Mouse (Mus musculus): ENCODE measurements around the gene March6. TPM values are rescaled to one million over a fixed set of nuclear protein-coding genes. Genes with fewer than 3 reads are reported as not detected.

March6 gene
- 26.0 and 27.3 TPM in 2 replicates for polyA plus RNA-seq (2015; fragmentation: Nextera tagmentation; extraction: Ambion mirVana)

GRCm38 (mm10) chr15:31530659-31531445 lies at the start of gene March6:
March6 (minus strand) TSS chr15:31531053.
- peaks cover 15% of the 10 kb centered on the region for H3K4me1 ChIP-seq (replicated peaks)
- no peaks in the 10 kb centered on the region for H3K9me3 ChIP-seq (replicated peaks)
- peak within 1 kb of the TSS; percentile 98 for H3K27ac ChIP-seq
- peak; percentile 90 for ATAC-seq (replicated peaks; ENCODE audit: insufficient number of reproducible peaks, insufficient read depth, low FRiP score, low read depth)
- H3K4me3 ChIP-seq = peak within 1 kb of the TSS; percentile 77
- peak within 1 kb of the TSS; percentile 83 for H3K9ac ChIP-seq
- H3K36me3 ChIP-seq = no peaks in the 10 kb centered on the region
- no peaks in the 10 kb centered on the region for H3K27me3 ChIP-seq
- peak within 1 kb of the TSS; percentile 78 for H3K4me2 ChIP-seq
- WGBS = under 1% methylated on average over 112 of the region's 132 CpGs

DNA sequence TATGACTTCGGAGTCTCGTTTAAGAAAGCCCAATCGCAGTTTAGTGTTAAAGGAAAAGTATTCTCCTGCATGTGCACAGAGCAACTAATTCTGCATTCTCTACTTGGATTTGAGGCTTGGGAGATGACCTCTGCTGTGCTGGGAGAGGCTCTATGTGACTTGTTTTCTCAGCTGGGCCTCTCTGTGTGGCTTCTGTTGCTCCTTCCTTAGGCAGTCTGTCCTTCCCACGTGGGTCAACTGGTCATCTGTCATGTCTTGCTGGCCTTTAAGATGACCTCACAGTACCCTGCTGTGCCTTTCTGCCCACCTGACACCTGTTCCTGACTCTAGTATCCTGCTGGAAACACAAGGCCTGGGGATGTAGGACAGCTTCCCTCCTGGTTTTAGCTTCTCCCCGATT lies 45.2 kb upstream of the March6 start:
- Histone ChIP-seq H3K4me2 (no peak overlapping the region), H3K36me3 (no peaks in the 10 kb centered on the region), H3K4me3 (no peak overlapping the region), H3K27me3 (no peaks in the 10 kb centered on the region), H3K27ac (no peak overlapping the region), H3K4me1 (replicated peaks) (peaks cover 5% of the 10 kb centered on the region; the same call in 1 of the 2 replicates), H3K9me3 (replicated peaks) (no peaks in the 10 kb centered on the region), H3K9ac (no peak overlapping the region)
- 74% methylated on average over 5 of the region's 5 CpGs for WGBS
- no peak for ATAC-seq (replicated peaks; ENCODE audit: insufficient number of reproducible peaks, insufficient read depth, low FRiP score, low read depth)

GRCm38 (mm10) chr15:31573692-31574091 lies 42.8 kb upstream of the March6 start:
- Histone ChIP-seq H3K4me1 (replicated peaks) (peaks cover 16% of the 10 kb centered on the region), H3K9ac (no peak overlapping the region), H3K4me3 (no peak overlapping the region), H3K27ac (no peak overlapping the region), H3K4me2 (no peak overlapping the region), H3K36me3 (no peaks in the 10 kb centered on the region), H3K27me3 (no peaks in the 10 kb centered on the region), H3K9me3 (replicated peaks) (no peaks in the 10 kb centered on the region)
- ATAC-seq (replicated peaks; ENCODE audit: insufficient number of reproducible peaks, insufficient read depth, low FRiP score, low read depth) = no peak

GRCm38 (mm10) chr15:31573287-31573686 lies 42.4 kb upstream of the March6 start:
- Histone ChIP-seq H3K27ac (no peak overlapping the region), H3K9me3 (replicated peaks) (no peaks in the 10 kb centered on the region), H3K36me3 (no peaks in the 10 kb centered on the region), H3K4me2 (no peak overlapping the region), H3K27me3 (no peaks in the 10 kb centered on the region), H3K4me1 (replicated peaks) (peaks cover 20% of the 10 kb centered on the region), H3K9ac (no peak overlapping the region), H3K4me3 (no peak overlapping the region)
- no peak for ATAC-seq (replicated peaks; ENCODE audit: insufficient number of reproducible peaks, insufficient read depth, low FRiP score, low read depth)
- WGBS = 50% methylated on average over 4 of the region's 4 CpGs

DNA sequence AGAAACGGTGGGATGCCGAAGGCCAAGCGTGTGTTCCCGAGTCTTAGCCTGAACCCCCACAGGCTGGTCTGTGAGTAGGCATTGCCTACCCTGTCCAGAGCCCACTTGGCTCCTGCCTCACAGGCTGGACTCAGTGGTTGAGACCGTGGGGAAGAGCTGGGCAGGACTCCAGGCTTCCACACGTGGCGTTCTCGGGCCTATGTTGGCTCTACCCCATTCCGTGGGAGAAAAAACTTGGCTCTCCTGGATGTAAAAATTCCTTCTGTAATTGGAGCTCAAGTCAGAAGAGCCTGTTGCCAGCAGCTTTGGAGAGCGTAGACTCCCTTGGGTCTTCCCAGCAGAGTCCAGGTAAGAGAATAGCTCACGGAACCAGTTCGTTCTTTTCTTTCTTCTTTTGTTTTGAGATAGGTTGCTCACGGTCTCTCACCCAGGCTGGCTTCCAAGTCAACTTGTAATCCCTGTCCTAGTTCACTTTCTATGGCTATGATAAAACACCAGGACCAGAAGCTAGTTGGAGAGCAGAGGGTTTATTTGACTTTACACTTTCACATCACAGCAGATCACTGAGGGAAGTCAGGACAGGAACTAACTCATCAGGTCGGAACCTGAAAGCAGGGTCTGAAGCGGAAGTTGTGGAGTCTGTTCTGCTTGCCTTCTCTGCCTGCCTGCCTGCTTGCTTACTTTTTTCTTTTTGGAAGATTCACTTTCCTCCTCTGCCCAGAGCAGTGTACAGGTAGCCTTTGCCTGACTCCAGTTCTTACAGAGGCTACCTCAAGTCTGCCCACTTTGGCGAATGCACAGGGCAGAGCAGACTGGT lies 41.3 kb upstream of the March6 start:
- WGBS = 68% methylated on average over 16 of the region's 16 CpGs
- no peak overlapping the region for H3K27ac ChIP-seq

DNA sequence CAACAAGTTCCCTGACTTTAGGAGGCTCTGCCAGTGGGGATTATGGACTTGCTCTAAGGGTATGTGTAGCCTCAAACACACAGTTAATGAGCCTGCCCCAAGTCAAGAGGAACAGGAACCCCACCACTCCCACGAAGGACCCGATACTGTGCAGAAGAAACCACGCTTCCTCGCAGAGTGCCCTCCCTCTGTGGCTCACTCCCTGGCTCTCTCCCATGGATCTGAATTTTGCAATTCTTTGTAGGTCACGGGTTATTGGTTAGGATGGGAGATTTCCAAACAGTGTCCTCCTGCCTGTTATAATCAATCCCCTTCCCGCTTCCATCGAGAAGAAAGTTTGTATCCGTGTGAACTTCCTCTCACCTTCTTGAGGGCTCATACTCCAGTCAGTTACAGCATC lies 40.1 kb upstream of the March6 start:
- Histone ChIP-seq H3K4me2 (no peak overlapping the region), H3K9ac (no peak overlapping the region), H3K4me1 (replicated peaks) (peaks cover 23% of the 10 kb centered on the region), H3K27me3 (no peaks in the 10 kb centered on the region), H3K36me3 (no peaks in the 10 kb centered on the region), H3K4me3 (no peak overlapping the region), H3K9me3 (replicated peaks) (no peaks in the 10 kb centered on the region), H3K27ac (no peak overlapping the region)
- 84% methylated on average over 8 of the region's 8 CpGs for WGBS
- no peak for ATAC-seq (replicated peaks; ENCODE audit: insufficient number of reproducible peaks, insufficient read depth, low FRiP score, low read depth)

More for the DNA sequence above, 41.3 kb upstream of the March6 start:
- H3K4me3 ChIP-seq = no peak overlapping the region
- ATAC-seq (replicated peaks; ENCODE audit: insufficient number of reproducible peaks, insufficient read depth, low FRiP score, low read depth) = no peak
- H3K4me1 ChIP-seq (replicated peaks) = peaks cover 23% of the 10 kb centered on the region
- no peak overlapping the region for H3K4me2 ChIP-seq
- H3K9me3 ChIP-seq (replicated peaks) = no peaks in the 10 kb centered on the region
- no peaks in the 10 kb centered on the region for H3K36me3 ChIP-seq
- no peak overlapping the region for H3K9ac ChIP-seq
- no peaks in the 10 kb centered on the region for H3K27me3 ChIP-seq

- Histone ChIP-seq H3K27me3 (no peaks in the 10 kb centered on the region), H3K36me3 (no peaks in the 10 kb centered on the region), H3K4me3 (no peak overlapping the region), H3K27ac (no peak overlapping the region; the same call in 1 of the 2 replicates), H3K4me2 (0 out of 2 replicates have a peak overlapping the region, but pooled peaks have one; percentile 56), H3K4me1 (replicated peaks) (peaks cover 23% of the 10 kb centered on the region), H3K9me3 (replicated peaks) (no peaks in the 10 kb centered on the region), H3K9ac (no peak overlapping the region)
- no peak for ATAC-seq (replicated peaks; ENCODE audit: insufficient number of reproducible peaks, insufficient read depth, low FRiP score, low read depth)
- 46% methylated on average over 9 of the region's 9 CpGs for WGBS
Measured at GRCm38 (mm10) chr15:31569325-31570022, 38.6 kb upstream of the March6 start.

DNA sequence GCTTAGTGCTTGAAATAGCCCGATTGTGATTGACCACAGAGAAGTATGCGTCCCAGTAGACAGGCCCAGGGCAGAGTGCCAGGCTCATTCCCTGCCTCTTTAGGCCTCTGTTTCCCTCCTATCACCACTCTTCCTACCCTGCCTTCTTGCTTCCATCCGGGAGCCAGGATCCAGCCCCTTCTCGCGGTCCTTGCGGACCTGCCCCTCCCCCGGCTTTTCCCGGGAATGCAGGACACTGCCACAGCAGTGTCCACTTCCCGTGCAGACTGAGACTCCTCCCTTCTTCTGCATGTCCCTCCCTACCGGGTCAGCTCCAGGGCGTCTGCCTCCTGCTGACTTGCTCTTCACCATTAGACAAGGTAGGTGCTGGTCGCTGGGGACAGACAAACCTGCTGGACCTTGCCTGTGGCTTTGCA lies 37.7 kb upstream of the March6 start:
- H3K4me2 ChIP-seq = peak overlapping the region; percentile 56
- peak overlapping the region; percentile 28 for H3K4me3 ChIP-seq
- WGBS = 4% methylated on average over 12 of the region's 12 CpGs
- no peaks in the 10 kb centered on the region for H3K9me3 ChIP-seq (replicated peaks)
- ATAC-seq (replicated peaks; ENCODE audit: insufficient number of reproducible peaks, insufficient read depth, low FRiP score, low read depth) = peak; percentile 80
- H3K9ac ChIP-seq = peak overlapping the region; percentile 15; the same call in 1 of the 2 replicates
- H3K27ac ChIP-seq = peak overlapping the region; percentile 60
- peaks cover 29% of the 10 kb centered on the region for H3K4me1 ChIP-seq (replicated peaks)
- no peaks in the 10 kb centered on the region for H3K36me3 ChIP-seq
- no peaks in the 10 kb centered on the region for H3K27me3 ChIP-seq

DNA sequence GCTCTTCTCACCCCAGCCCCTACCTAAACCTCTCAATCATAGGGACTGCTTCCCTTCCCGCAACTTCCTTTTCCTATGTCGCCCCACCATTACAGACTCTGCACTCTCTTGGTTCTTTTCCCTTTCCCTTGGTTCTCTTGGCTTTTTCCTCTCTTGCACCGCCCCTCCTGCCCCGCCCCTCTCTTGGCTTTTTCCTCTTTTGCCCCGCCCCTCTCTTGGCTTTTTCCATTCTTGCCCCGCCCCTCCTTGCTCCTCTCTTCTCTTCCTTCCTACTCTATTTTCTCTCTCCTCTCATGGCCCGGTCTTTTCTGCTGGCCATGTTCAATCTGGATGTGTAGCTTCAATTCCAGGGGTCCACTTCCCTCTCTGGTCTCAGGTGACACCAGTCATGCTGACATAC lies 36.6 kb upstream of the March6 start:
- Histone ChIP-seq H3K4me3 (no peak overlapping the region), H3K27ac (no peak overlapping the region), H3K27me3 (no peaks in the 10 kb centered on the region), H3K4me2 (no peak overlapping the region; the same call in 1 of the 2 replicates), H3K4me1 (replicated peaks) (peaks cover 36% of the 10 kb centered on the region), H3K36me3 (no peaks in the 10 kb centered on the region), H3K9ac (no peak overlapping the region), H3K9me3 (replicated peaks) (no peaks in the 10 kb centered on the region)
- no peak for ATAC-seq (replicated peaks; ENCODE audit: insufficient number of reproducible peaks, insufficient read depth, low FRiP score, low read depth)
- 78% methylated on average over 7 of the region's 7 CpGs for WGBS

DNA sequence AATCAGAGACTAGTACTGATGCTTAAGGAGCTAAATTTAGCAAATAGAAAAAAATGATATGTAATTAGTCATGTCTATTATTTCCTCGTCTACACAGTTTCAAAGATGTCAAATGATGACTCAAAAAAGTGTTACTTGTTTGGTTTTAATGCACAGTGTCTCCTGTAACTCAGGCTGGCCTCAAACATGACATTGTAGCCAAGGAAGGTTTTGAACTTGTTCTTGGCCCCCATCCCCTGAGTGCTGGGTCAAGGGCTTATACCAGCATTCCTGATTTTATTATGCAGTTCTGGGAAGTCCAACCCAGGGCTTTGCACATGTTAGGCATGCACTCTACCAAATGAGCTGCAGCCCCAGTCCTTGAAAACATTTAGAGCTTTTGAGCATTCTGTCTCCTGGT lies 34.9 kb upstream of the March6 start:
- peaks cover 31% of the 10 kb centered on the region for H3K4me1 ChIP-seq (replicated peaks)
- no peak overlapping the region for H3K4me2 ChIP-seq
- H3K9me3 ChIP-seq (replicated peaks) = no peaks in the 10 kb centered on the region
- no peak overlapping the region for H3K27ac ChIP-seq
- no peak overlapping the region for H3K4me3 ChIP-seq
- no peaks in the 10 kb centered on the region for H3K27me3 ChIP-seq
- WGBS = 65% methylated on average over 1 of the region's 1 CpGs
- H3K36me3 ChIP-seq = no peaks in the 10 kb centered on the region
- ATAC-seq (replicated peaks; ENCODE audit: insufficient number of reproducible peaks, insufficient read depth, low FRiP score, low read depth) = no peak
- H3K9ac ChIP-seq = no peak overlapping the region

DNA sequence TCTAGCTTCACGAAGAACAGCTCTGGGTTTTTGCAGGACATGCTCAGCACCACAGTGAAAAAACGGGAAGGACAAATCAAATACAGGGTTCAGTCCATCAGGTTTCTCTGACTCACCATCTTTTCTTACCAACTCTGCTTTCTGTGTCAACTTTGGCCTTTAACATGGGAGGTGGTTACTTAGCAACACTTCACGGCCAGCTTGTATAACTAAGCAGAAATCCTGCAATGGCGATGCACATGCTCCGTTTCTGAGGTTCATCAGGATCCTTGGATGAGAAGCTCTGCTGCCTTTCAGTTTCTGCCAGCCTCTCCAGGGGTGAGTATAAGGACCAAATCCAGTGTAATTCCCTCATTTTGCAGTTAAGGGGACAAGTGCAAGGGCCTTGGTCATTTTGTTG lies 34.3 kb upstream of the March6 start, which contains the start of gene Cmbl:
Gene Cmbl, plus strand, starts transcription at position 206 of the 400 bp plus-strand sequence.
- no peak within 1 kb of the TSS for H3K27ac ChIP-seq

More for the DNA sequence above, 34.3 kb upstream of the March6 start, which contains the start of gene Cmbl:
- ATAC-seq (replicated peaks; ENCODE audit: insufficient number of reproducible peaks, insufficient read depth, low FRiP score, low read depth) = no peak
- Histone ChIP-seq H3K9ac (no peak within 1 kb of the TSS), H3K36me3 (no peaks in the 10 kb centered on the region), H3K27me3 (no peaks in the 10 kb centered on the region), H3K4me2 (no peak within 1 kb of the TSS), H3K4me1 (replicated peaks) (peaks cover 31% of the 10 kb centered on the region), H3K4me3 (no peak within 1 kb of the TSS), H3K9me3 (replicated peaks) (no peaks in the 10 kb centered on the region)
- 77% methylated on average over 5 of the region's 5 CpGs for WGBS
